Mouse (Mus musculus): Measurements from ENCODE around the gene Rspry1.
A peak's percentile ranks its signal among the peaks of the same experiment; 100 is the strongest.

Rspry1 gene

GRCm38 (mm10) chr8:94602471-94603131 lies 864 bp downstream of the Rspry1 start:
- peak in 1 of 2 experiments; percentile 28 for DNase-seq (ENCODE audit: low spot score in 2 of 2)

GRCm38 (mm10) chr8:94604030-94604429 lies 2.3 kb downstream of the Rspry1 start:
- no peak for DNase-seq (ENCODE audit: low spot score in 2 of 2)

GRCm38 (mm10) chr8:94607064-94607463 lies 5.3 kb downstream of the Rspry1 start:
- DNase-seq (ENCODE audit: low spot score in 2 of 2), result no peak

GRCm38 (mm10) chr8:94624885-94625284 lies 23.1 kb downstream of the Rspry1 start:
- DNase-seq (ENCODE audit: low spot score in 2 of 2), result no peak

- no peak for DNase-seq (ENCODE audit: low spot score in 2 of 2)
These were observed 31.9 kb downstream of the Rspry1 start for GRCm38 (mm10) chr8:94633564-94634194.

GRCm38 (mm10) chr8:94634211-94634610 lies 32.5 kb downstream of the Rspry1 start:
- no peak for DNase-seq (ENCODE audit: low spot score in 2 of 2)

GRCm38 (mm10) chr8:94641183-94641582 lies 39.4 kb downstream of the Rspry1 start:
- DNase-seq (ENCODE audit: low spot score in 2 of 2), result no peak

GRCm38 (mm10) chr8:94641938-94642337 lies 40.2 kb downstream of the Rspry1 start:
- no peak for DNase-seq (ENCODE audit: low spot score in 2 of 2)

GRCm38 (mm10) chr8:94645202-94645601 lies 43.5 kb downstream of the Rspry1 start:
- DNase-seq (ENCODE audit: low spot score in 2 of 2), result no peak

GRCm38 (mm10) chr8:94646165-94646564 lies 44.4 kb downstream of the Rspry1 start:
- DNase-seq (ENCODE audit: low spot score in 2 of 2), result no peak

GRCm38 (mm10) chr8:94649496-94649895 lies 47.8 kb downstream of the Rspry1 start:
- DNase-seq (ENCODE audit: low spot score in 2 of 2), result no peak

- DNase-seq (ENCODE audit: low spot score in 2 of 2), result no peak
These were observed 51.2 kb downstream of the Rspry1 start for GRCm38 (mm10) chr8:94652951-94653350.

GRCm38 (mm10) chr8:94654994-94655393 lies 53.3 kb downstream of the Rspry1 start:
- DNase-seq (ENCODE audit: low spot score in 2 of 2), result no peak

GRCm38 (mm10) chr8:94658031-94658430 lies 56.3 kb downstream of the Rspry1 start:
- no peak for DNase-seq (ENCODE audit: low spot score in 2 of 2)

- DNase-seq (ENCODE audit: low spot score in 2 of 2), result no peak
These were observed 58.7 kb downstream of the Rspry1 start for GRCm38 (mm10) chr8:94660418-94660817.

GRCm38 (mm10) chr8:94664722-94665121 lies 63.0 kb downstream of the Rspry1 start:
- no peak for DNase-seq (ENCODE audit: low spot score in 2 of 2)

- DNase-seq (ENCODE audit: low spot score in 2 of 2), result peak; percentile 95
These were observed 64.9 kb downstream of the Rspry1 start, which contains the start of gene Arl2bp for GRCm38 (mm10) chr8:94666456-94667308. Arl2bp (plus strand) TSS chr8:94666600.

GRCm38 (mm10) chr8:94674384-94674783 lies 72.6 kb downstream of the Rspry1 start:
- peak in 1 of 2 experiments; percentile 23 for DNase-seq (ENCODE audit: low spot score in 2 of 2)

GRCm38 (mm10) chr8:94675923-94676322 lies 74.2 kb downstream of the Rspry1 start:
- DNase-seq (ENCODE audit: low spot score in 2 of 2), result no peak

GRCm38 (mm10) chr8:94678582-94678981 lies 76.8 kb downstream of the Rspry1 start:
- peak in 1 of 2 experiments; percentile 20 for DNase-seq (ENCODE audit: low spot score in 2 of 2)

- DNase-seq (ENCODE audit: low spot score in 2 of 2), result no peak
These were observed 78.7 kb downstream of the Rspry1 start for GRCm38 (mm10) chr8:94680414-94680813.

- no peak for DNase-seq (ENCODE audit: low spot score in 2 of 2)
These were observed 81.2 kb downstream of the Rspry1 start for GRCm38 (mm10) chr8:94682732-94683524.

All from heart, adult 9 months (tissue).